In genomic region chr10:123076245-123077023, GRCm38 (mm10) we compare ENCODE assay signal across 7 mouse cellular contexts. TPM values are rescaled to one million over a fixed set of nuclear protein-coding genes. Genes with fewer than 3 reads are reported as not detected.
DNase-seq lines count a peak whose midpoint lies in the region; ATAC-seq and TF ChIP-seq lines count a peak whose summit lies in the region.

TSS of gene Mon2 (minus strand) at chr10:123076505.

- TF ChIP-seq POLR2A in small intestine, adult 2 months (IDR thresholded peaks at IDR 0.05; ENCODE audit: low read depth, low read length) = peak; percentile 77; the same call in 1 of the 2 replicates

- ATAC-seq in intestine, postnatal 0 days = peak; percentile 98
- ATAC-seq in midbrain, embryonic 12.5 days (ENCODE audit: low FRiP score, low read depth) = peak; percentile 100

- H3K4me3 ChIP-seq in intestine, postnatal 0 days (ENCODE audit: low read depth, low read length) = peak within 1 kb of the TSS; percentile 89
- peak within 1 kb of the TSS; percentile 97 for H3K4me3 ChIP-seq in midbrain, embryonic 12.5 days
- H3K4me3 ChIP-seq in small intestine, adult 2 months (ENCODE audit: low read depth, low read length) = peak within 1 kb of the TSS; percentile 98

- peak within 1 kb of the TSS; percentile 98 for H3K9ac ChIP-seq in intestine, postnatal 0 days (ENCODE audit: low read depth, low read length)
- H3K9ac ChIP-seq in midbrain, embryonic 12.5 days (replicated peaks) = peak within 1 kb of the TSS; percentile 84

- intact Hi-C loops in left cerebral cortex, postnatal 4 days (cut with DNase I) = no loop called here

- peak within 1 kb of the TSS; percentile 81 for H3K4me2 ChIP-seq in intestine, postnatal 0 days (replicated peaks; ENCODE audit: low read depth)
- peak within 1 kb of the TSS; percentile 68 for H3K4me2 ChIP-seq in midbrain, embryonic 12.5 days (replicated peaks)

- no peaks in the 10 kb centered on the region; the same call in 1 of the 2 replicates for H3K4me1 ChIP-seq in intestine, postnatal 0 days (replicated peaks; ENCODE audit: control insufficient read depth, insufficient read depth, low read length)
- H3K4me1 ChIP-seq in midbrain, embryonic 12.5 days = peaks cover 11% of the 10 kb centered on the region
- peaks cover 11% of the 10 kb centered on the region; the same call in 1 of the 2 replicates for H3K4me1 ChIP-seq in small intestine, adult 2 months (ENCODE audit: control insufficient read depth, insufficient read depth, insufficient read length, low read length)

- DNase-seq in adrenal gland, adult 8-10 months = peak; percentile 95
- peak; percentile 91 for DNase-seq in embryo, embryonic 9.5 days (ENCODE audit: extremely low spot score)
- no peak for DNase-seq in gonadal fat pad, adult 2 months (ENCODE audit: low read depth)
- DNase-seq in left cerebral cortex, postnatal 4 days = peak; percentile 98

- H3K36me3 ChIP-seq in intestine, postnatal 0 days (ENCODE audit: control insufficient read depth, insufficient read depth) = 0 out of 2 replicates have a peak, but pooled peaks cover 4% of the 10 kb centered on the region
- H3K36me3 ChIP-seq in midbrain, embryonic 12.5 days = peaks cover 6% of the 10 kb centered on the region; the same call in 1 of the 2 replicates
- H3K36me3 ChIP-seq in small intestine, adult 2 months (ENCODE audit: control insufficient read depth, insufficient read depth, low read length) = no peaks in the 10 kb centered on the region; the same call in 1 of the 2 replicates

- under 1% methylated on average over 45 of the region's 58 CpGs for WGBS in intestine, postnatal 0 days
- WGBS in midbrain, embryonic 12.5 days = under 1% methylated on average over 44 of the region's 58 CpGs
- 1% methylated on average over 58 of the region's 58 CpGs for WGBS in small intestine, adult 2 months

- no peaks in the 10 kb centered on the region for H3K27me3 ChIP-seq in intestine, postnatal 0 days (replicated peaks; ENCODE audit: control insufficient read depth, insufficient read depth, low read length)
- no peaks in the 10 kb centered on the region for H3K27me3 ChIP-seq in midbrain, embryonic 12.5 days
- H3K27me3 ChIP-seq in small intestine, adult 2 months (ENCODE audit: control insufficient read depth, insufficient read depth, low read length) = no peaks in the 10 kb centered on the region

- TF ChIP-seq CTCF in intestine, postnatal 0 days (IDR thresholded peaks at IDR 0.05; ENCODE audit: low read depth) = no peak
- no peak for TF ChIP-seq CTCF in small intestine, adult 2 months (IDR thresholded peaks at IDR 0.05; ENCODE audit: extremely low read depth, insufficient read length, insufficient replicate concordance, low read depth, low read length)

- no peaks in the 10 kb centered on the region for H3K9me3 ChIP-seq in intestine, postnatal 0 days (ENCODE audit: control insufficient read depth)
- H3K9me3 ChIP-seq in midbrain, embryonic 12.5 days = no peaks in the 10 kb centered on the region

- H3K27ac ChIP-seq in intestine, postnatal 0 days (ENCODE audit: low read depth, low read length) = peak within 1 kb of the TSS; percentile 96
- peak within 1 kb of the TSS; percentile 73 for H3K27ac ChIP-seq in midbrain, embryonic 12.5 days (replicated peaks)
- peak within 1 kb of the TSS; percentile 72 for H3K27ac ChIP-seq in small intestine, adult 2 months (ENCODE audit: insufficient read depth, low read depth, low read length)

RNA-seq across cellular contexts. Expression of gene Mon2, which starts in this region (rescaled TPM):
- total RNA-seq in adrenal gland, adult 8-10 months (2022) = 100 to 1,000 TPM in 1 of 4 experiments, 10 to 100 TPM in 3; 76.3 to 124 (median 93.7) TPM
- 72.5 and 77.7 TPM in 2 replicates for polyA plus RNA-seq in gonadal fat pad, adult 2 months (2012; rRNA removed)
- 16.4 and 22.1 TPM in 2 replicates for polyA plus RNA-seq in intestine, postnatal 0 days (2015; fragmentation: Nextera tagmentation; extraction: Ambion mirVana)
- 10 to 100 TPM; 77.4 to 79.9 TPM for total RNA-seq in left cerebral cortex, postnatal 4 days (2021)
- 40.2 and 42.1 TPM in 2 replicates for polyA plus RNA-seq in midbrain, embryonic 12.5 days (2016; fragmentation: Nextera tagmentation; extraction: Ambion mirVana)
- 24.2 and 49.0 TPM in 2 replicates for polyA plus RNA-seq in small intestine, adult 2 months (2012; rRNA removed)
